Mouse (Mus musculus): ENCODE measurements around the gene Aven.

The Aven gene

DNA sequence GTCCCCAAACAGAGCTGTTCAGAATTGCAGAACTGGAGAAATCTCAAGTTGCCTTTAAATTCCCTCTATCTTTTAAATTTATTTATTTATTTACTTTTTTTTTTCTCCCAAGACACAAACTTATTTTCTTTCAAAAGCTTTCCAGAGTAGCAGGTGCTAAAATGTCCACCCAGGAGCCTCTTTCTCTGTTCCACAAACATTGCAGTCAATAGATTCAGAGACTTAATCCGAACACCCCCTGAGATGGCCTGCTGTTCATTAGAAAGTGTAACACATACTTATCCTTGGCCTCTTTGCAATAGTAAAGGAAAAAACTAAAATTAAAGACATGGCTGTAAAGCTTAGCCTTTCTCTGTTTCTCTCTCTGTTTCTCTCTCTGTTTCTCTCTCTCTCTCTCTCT lies 184.5 kb downstream of the Aven start:
- no peak for DNase-seq

- no peak for DNase-seq
These were observed 189.1 kb downstream of the Aven start for GRCm38 (mm10) chr2:112681817-112682216.
